Mouse (Mus musculus) neural tube, embryonic 10.5 days (tissue): ENCODE measurements at regions not wholly inside any gene's neighbourhood (a gene's known extent, or its start where the extent isn't known, plus 50 kb on each side); places are given as distances from the start of the nearest gene placed in this dataset.

ENCODE experiments used
- DNase-seq: peaks from one replicate; pipeline ENCODE4 v3.0.0-alpha.2; 2017; ENCODE audit warnings: low spot score; ENCODE audit errors: extremely low spot score

- DNase-seq = no peak
These were observed 62.5 kb downstream of the Arrdc4 start for GRCm38 (mm10) chr7:68686396-68687139.

- no peak for DNase-seq
These were observed 66.0 kb downstream of the Arrdc4 start for GRCm38 (mm10) chr7:68682929-68683643.

- no peak for DNase-seq
These were observed 66.7 kb downstream of the Arrdc4 start for GRCm38 (mm10) chr7:68682318-68682728.

DNA sequence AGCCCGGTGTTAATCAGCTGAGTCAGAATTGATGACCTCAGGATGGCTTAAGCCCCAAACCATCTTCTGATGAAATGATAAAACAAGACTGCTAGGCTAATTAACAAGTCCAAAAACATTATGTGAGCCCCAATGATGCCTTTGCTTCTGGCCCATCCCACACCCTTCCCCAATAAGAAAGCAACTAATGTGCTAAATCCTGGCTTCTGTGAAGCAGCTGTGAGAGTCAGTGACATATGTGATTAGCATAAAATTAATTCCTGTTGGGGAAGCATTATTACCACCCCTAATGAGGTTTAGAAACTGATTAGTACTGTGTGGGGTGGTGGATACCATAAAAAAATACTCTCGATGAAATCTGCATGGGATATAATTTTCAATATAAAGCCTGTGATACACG, 69.3 kb downstream of the Arrdc4 start:
- no peak for DNase-seq

DNA sequence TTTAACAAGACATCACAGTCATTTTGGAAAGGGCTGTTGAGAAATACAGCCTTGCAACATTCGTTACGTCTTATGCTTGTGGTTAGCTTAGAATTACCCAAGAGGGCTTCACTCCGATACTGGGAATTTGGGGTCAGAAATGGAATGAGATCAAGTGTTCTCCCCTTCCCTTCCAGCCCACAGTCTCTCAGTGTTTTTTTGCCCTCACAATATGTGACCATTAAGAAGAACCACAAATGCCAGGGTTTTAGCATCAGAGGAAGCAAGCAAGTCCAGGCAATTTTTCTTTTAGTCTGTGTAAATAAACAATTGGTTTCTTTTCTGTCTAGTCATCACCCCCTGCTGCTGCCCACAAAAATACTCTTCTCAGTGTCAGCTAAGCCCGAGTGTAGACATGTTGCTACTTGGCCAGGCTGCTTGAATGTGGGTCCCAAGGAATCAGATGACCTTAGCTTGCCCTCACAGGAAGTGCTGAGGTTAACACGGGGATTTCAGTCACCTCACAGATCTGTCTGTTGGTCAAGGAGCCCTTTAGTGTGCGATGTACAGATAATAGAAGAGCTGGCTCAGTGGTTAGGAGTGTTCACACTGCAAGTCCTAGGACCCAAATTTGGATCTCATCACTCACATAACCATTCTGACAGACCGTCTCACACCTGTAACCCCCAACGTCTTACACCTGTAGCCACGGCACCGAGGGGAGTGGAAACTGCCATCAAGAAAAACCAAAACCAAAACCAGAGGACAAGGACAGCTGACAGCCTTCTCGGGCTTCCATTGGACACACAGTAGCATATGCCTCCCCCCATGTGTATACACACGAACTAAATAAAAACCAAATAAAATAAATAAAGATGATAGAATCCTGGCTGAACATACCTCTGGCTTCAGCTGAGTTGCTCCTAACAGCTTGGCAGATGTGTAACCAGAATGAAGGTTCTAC, 81.0 kb downstream of the Arrdc4 start:
- DNase-seq = no peak

GRCm38 (mm10) chr7:68667215-68667614, 81.8 kb downstream of the Arrdc4 start:
- DNase-seq = no peak

- no peak for DNase-seq
These were observed 92.7 kb downstream of the Arrdc4 start for GRCm38 (mm10) chr7:68656354-68656753.

- DNase-seq = no peak
These were observed 95.5 kb downstream of the Arrdc4 start for GRCm38 (mm10) chr7:68653534-68653933.

DNA sequence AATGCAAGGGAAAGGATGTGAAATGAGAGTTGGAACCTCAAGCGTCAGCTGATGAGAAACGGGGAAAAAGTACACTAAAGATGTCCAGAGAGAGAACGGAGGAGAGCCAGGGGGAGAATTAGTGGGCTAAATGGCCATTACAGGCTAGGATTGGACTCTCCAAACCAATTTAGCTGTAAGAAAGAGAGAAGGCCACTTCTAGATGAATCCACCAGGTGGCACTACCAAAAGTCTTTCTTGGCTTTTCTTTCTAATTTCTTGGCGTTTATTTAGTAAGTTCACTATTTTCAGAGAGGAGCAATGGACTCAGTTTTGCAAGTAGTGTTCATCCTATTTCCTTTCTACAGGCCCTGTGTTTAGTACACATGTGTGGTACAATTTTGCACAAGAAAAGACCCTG, 97.6 kb downstream of the Arrdc4 start:
- DNase-seq = no peak

DNA sequence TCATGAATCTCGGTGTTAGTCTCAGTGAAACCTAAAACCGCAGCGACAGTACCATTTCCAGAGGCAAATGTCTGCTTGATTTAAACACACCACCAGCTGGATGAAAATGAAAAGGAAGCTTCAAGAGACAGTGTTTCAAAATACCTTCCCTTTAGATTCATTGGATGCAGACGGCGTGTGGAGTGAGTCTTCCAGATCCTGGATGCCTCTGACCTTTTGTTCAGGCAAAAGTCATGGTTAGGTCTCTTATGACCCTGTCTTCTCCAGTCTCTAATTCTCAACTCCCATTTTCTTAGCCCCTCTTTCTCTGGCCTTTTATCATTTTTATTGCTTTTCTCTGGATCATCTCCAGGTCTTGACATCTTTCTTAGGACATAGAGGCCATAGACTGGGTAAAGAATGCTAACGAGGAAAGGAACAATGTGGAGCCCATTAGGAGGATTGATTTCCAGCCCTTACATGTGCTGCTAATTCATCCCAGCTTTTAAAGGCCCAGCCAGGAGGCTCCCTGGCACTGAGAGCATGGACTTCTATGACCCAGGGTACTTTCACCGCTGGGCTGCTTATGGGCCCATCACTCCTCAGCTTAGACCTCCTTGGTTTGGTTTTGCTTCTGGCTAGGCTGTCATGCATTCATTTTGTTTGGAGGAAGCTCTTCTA, 111.4 kb downstream of the Arrdc4 start:
- no peak for DNase-seq

DNA sequence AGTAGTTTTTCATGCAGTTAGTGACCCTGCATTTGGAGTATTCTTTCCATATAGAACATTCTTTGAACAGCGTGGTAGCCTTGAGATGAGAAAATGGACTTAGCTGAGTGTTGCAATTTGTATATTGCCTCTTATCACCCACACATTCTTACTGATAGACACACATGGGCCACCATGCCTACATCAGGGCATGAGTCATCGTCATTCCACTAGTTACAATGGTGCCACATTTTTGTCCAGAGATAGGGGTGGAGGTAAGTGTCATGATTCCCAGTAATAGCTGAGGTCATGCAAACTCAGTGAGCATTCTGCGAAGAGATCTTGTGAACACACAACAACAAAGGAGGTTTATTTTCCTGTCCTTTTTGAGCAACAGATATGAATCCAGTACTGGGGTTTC, 128.0 kb downstream of the Arrdc4 start:
- DNase-seq = peak; percentile 4

- no peak for DNase-seq
These were observed 138.5 kb downstream of the Arrdc4 start for GRCm38 (mm10) chr7:68610499-68610898.

DNA sequence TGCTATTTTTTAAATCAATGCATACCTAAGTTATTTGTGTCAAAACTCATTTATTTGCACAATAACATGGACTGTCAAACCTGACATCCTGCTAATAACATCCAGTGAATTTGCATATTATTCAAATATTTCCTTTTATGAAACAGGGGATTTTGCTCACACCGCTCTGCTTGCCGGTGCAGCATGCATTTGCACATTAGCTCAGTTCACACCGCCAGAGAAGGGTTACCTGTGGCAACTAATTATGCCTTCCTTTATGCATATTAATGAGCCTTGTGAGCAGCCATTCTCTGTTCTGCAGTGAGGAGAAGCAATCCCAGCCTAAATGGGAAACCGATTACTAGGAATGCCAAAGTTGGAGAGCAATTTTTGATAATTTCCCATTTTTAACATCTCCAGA, 141.9 kb downstream of the Arrdc4 start:
- DNase-seq = no peak

DNA sequence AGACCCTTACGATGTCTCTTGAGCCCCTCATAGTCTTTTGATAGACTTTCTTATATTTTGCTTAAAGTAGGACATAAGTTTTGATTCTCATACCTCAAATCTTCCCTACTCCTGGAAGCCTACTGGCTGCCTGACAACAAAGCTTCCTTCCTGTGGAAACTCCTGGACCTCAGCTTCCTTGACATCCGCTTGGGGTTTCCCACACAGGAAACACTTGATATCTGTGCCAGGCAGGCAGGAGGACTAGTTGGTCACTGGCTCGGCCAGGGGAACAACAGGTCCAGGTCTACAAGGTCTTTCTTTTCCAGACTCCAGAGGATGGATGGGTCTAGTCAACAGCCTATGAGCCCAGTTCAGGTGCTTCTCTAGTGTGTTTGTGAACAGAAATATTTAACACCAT, 142.8 kb downstream of the Arrdc4 start:
- no peak for DNase-seq

- no peak for DNase-seq
These were observed 145.3 kb downstream of the Arrdc4 start for GRCm38 (mm10) chr7:68603711-68604110.

DNA sequence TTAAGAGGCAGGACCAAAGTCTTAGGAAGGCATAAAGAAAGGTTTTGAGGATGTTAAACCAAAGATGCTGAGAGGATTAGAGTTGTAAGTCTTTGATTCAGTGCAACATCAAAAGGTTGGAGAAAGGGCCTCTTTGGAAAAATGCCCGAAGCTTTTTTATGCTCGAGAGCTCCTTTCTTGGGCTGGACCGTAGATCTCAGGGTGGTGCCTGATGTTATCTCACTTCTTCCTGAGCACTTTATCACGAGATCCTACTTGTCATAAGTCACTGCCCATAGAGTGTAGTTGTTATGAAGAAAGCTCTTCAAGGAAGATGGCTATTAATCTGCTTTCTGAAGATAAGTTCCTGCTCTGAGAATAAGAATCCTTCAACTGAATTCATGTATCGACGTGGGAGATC, 147.0 kb downstream of the Arrdc4 start:
- no peak for DNase-seq

GRCm38 (mm10) chr7:68594017-68594386, 155.0 kb downstream of the Arrdc4 start:
- no peak for DNase-seq

- no peak for DNase-seq
These were observed 155.6 kb downstream of the Arrdc4 start for GRCm38 (mm10) chr7:68593344-68594016.

- DNase-seq = no peak
These were observed 166.3 kb downstream of the Arrdc4 start for GRCm38 (mm10) chr7:68582540-68583325.

GRCm38 (mm10) chr7:68580650-68581049, 168.4 kb downstream of the Arrdc4 start:
- DNase-seq = peak; percentile 51
